Mouse (Mus musculus) forebrain, postnatal 0 days (tissue): ENCODE measurements around the gene Ola1. TPM values are rescaled to one million over a fixed set of nuclear protein-coding genes. Genes with fewer than 3 reads are reported as not detected.
A peak's percentile ranks its signal among the peaks of the same experiment; 100 is the strongest.

Experiments
- ATAC-seq: fragments of 200-750 bp; cut with Nextera tagmentation; 2 replicates; pipeline ENCODE4 v1.8.0; 2017; ENCODE audit warnings: mild to moderate bottlenecking, moderate library complexity
- DNase-seq: peaks from one replicate; pipeline ENCODE4 v3.0.0-alpha.2; 2015
- H3K27ac ChIP-seq: fragments of 300-500 bp; sonication (generic); 2 replicates; pipeline ENCODE4 v1.5.1; 2014; ENCODE audit warnings: low read depth, mild to moderate bottlenecking, antibody characterized with exemption, low read length, moderate library complexity, mixed read lengths
- H3K27me3 ChIP-seq: fragments of 300-500 bp; sonication (generic); 2 replicates; pipeline ENCODE4 v1.6.1; 2014; ENCODE audit warnings: mild to moderate bottlenecking, low read length, mixed read lengths; ENCODE audit not compliant: insufficient read depth
- H3K36me3 ChIP-seq: fragments of 300-500 bp; sonication (generic); 2 replicates; pipeline ENCODE4 v1.6.1; 2014; ENCODE audit warnings: mild to moderate bottlenecking, moderate library complexity; ENCODE audit not compliant: insufficient read depth
- H3K4me1 ChIP-seq: fragments of 300-500 bp; sonication (generic); 2 replicates; pipeline ENCODE4 v1.6.1; 2014; ENCODE audit warnings: antibody characterized with exemption; ENCODE audit not compliant: insufficient read depth
- H3K4me2 ChIP-seq: fragments of 300-500 bp; sonication (generic); 2 replicates; pipeline ENCODE4 v1.6.1; 2014; ENCODE audit warnings: low read depth, mild to moderate bottlenecking, moderate library complexity
- H3K4me3 ChIP-seq: fragments of 300-500 bp; sonication (generic); 2 replicates; pipeline ENCODE4 v1.5.1; 2014; ENCODE audit warnings: low read depth, low read length, mixed read lengths
- H3K9ac ChIP-seq: fragments of 300-500 bp; sonication (generic); 2 replicates; pipeline ENCODE4 v1.6.1; 2014; ENCODE audit warnings: mild to moderate bottlenecking
- H3K9me3 ChIP-seq: fragments of 300-500 bp; sonication (generic); 2 replicates; pipeline ENCODE4 v1.6.1; 2016; ENCODE audit warnings: low read length
- CTCF ChIP-seq: sonication (generic); IDR thresholded peaks from 2 replicates; pipeline ENCODE4 v1.5.1; 2016; ENCODE audit warnings: antibody characterized with exemption, control low read depth, low read depth
- WGBS: fragments of 180-500 bp; shearing (Covaris S2); extraction: QIAGEN DNeasy Blood & Tissue Kit; methylation state at CpG from one replicate; pipeline ENCODE4 v1.1.7; 2014; 5-methylcytosine and 5-hydroxymethylcytosine counted together
- polyA plus RNA-seq: library from polyadenylated mRNA; unstranded; fragments of >200 nt; fragmentation: Nextera tagmentation; extraction: Ambion mirVana; gene quantifications from 2 replicates; pipeline ENCODE4 v1.2.1, GENCODE M21; 2015
- total RNA-seq: library from RNA; depleted of rRNA; stranded (reverse); fragments of >200 nt; gene quantifications from 2 replicates; pipeline ENCODE4 v1.2.3, GENCODE M21; 2014; rRNA removed

Ola1 gene
- total RNA-seq (68.4 and 78.9 TPM in 2 replicates), polyA plus RNA-seq (87.4 and 97.2 TPM in 2 replicates)

DNA sequence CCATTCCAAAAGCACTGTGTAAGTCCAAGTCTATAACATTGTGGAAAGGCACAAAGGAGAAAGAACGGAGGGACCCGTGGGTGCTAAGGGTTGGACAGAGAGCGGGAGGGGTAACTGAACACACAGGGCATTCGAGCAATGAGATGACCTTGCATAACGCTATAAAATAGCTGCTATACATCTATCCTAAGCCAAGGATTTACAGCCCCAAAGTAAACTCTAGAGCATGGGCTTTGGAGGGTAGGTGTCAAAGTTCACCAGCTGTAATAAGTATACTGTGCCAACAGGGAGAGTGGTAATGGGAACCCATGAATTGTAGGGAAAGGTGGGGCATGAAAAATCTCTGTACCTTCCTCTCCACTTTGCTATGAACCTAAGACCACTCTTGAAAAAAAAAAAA is at the start of gene Ola1:
Gene Ola1 (minus strand): TSS at position 12 of the 400 bp plus-strand sequence.
- no peaks in the 10 kb centered on the region for H3K4me1 ChIP-seq
- H3K4me2 ChIP-seq: no peak within 1 kb of the TSS
- H3K4me3 ChIP-seq: no peak within 1 kb of the TSS
- no peaks in the 10 kb centered on the region for H3K9me3 ChIP-seq
- no peak for ATAC-seq
- H3K9ac ChIP-seq: no peak within 1 kb of the TSS
- 92% methylated on average over 5 of the region's 5 CpGs for WGBS
- no peaks in the 10 kb centered on the region for H3K27me3 ChIP-seq
- H3K27ac ChIP-seq: no peak within 1 kb of the TSS
- no peak for DNase-seq
- no peaks in the 10 kb centered on the region for H3K36me3 ChIP-seq
- TF ChIP-seq CTCF: no peak

GRCm38 (mm10) chr2:73268281-73268680 is 49.6 kb upstream of the Ola1 start:
- H3K4me3 ChIP-seq: 0 out of 2 replicates have a peak overlapping the region, but pooled peaks have one; percentile 14
- H3K27me3 ChIP-seq: peaks cover 52% of the 10 kb centered on the region
- DNase-seq (peak; percentile 63), ATAC-seq (no peak)
- no peaks in the 10 kb centered on the region for H3K36me3 ChIP-seq
- H3K4me1 ChIP-seq: peaks cover 16% of the 10 kb centered on the region; the same call in 1 of the 2 replicates
- TF ChIP-seq CTCF: no peak
- peak overlapping the region; percentile 18; the same call in 1 of the 2 replicates for H3K9ac ChIP-seq
- H3K9me3 ChIP-seq: no peaks in the 10 kb centered on the region
- peak overlapping the region; percentile 37 for H3K4me2 ChIP-seq
- H3K27ac ChIP-seq: peak overlapping the region; percentile 58
- WGBS: 3% methylated on average over 12 of the region's 12 CpGs

DNA sequence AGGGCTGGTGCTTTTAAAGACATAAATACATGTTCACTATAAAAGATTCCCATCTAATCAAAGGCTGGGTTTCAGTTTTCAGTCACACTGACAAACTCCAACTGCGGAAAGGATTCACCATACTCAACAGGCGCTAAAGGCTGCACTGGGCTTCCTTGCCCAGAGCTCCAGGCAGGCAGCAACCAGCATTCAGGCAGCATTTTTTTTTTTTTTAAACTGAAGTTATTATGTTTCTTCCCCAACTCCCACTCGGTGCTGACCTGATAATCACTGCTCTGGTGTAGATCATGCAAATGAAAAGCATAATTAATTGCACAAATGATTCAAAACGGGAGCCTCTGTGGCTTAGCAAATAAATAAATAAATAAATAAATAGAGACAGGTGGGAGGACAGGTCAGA is 49.1 kb upstream of the Ola1 start:
- no peak for ATAC-seq
- Histone ChIP-seq H3K9ac (no peak overlapping the region), H3K9me3 (no peaks in the 10 kb centered on the region), H3K27ac (no peak overlapping the region; the same call in 1 of the 2 replicates), H3K27me3 (peaks cover 56% of the 10 kb centered on the region), H3K4me2 (peak overlapping the region; percentile 37), H3K36me3 (no peaks in the 10 kb centered on the region), H3K4me3 (no peak overlapping the region), H3K4me1 (peaks cover 16% of the 10 kb centered on the region; the same call in 1 of the 2 replicates)
- peak; percentile 17 for DNase-seq
- 4% methylated on average over 4 of the region's 4 CpGs for WGBS
- TF ChIP-seq CTCF: no peak

GRCm38 (mm10) chr2:73267231-73267630 is 48.5 kb upstream of the Ola1 start:
- Histone ChIP-seq H3K27ac (no peak overlapping the region), H3K9me3 (no peaks in the 10 kb centered on the region), H3K9ac (no peak overlapping the region), H3K36me3 (no peaks in the 10 kb centered on the region), H3K4me3 (no peak overlapping the region), H3K4me1 (peaks cover 16% of the 10 kb centered on the region; the same call in 1 of the 2 replicates), H3K4me2 (peak overlapping the region; percentile 8; the same call in 1 of the 2 replicates), H3K27me3 (peaks cover 57% of the 10 kb centered on the region)
- WGBS: 14% methylated on average over 3 of the region's 3 CpGs
- no peak for TF ChIP-seq CTCF
- no peak for ATAC-seq
- peak; percentile 8 for DNase-seq

DNA sequence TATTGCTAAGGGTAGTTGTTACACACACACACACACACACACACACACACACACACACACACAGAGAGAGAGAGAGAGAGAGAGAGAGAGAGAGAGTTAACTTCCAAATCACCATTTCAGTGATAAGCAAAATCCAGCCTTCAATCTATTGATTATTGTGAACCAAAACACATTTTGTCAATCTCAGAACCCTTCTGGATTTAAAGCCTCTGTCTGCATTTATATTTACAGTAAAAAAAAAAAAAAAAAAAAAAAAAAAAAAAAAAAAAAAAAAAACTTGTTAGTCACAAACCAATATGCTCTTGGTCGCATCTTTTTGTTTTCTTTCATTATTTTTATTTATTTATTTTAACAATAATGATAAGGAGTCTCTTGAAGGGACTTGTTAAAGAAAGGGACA is 47.9 kb upstream of the Ola1 start:
- no peak overlapping the region for H3K27ac ChIP-seq
- H3K9me3 ChIP-seq: no peaks in the 10 kb centered on the region
- H3K36me3 ChIP-seq: no peaks in the 10 kb centered on the region
- TF ChIP-seq CTCF: no peak
- H3K4me2 ChIP-seq: no peak overlapping the region
- ATAC-seq: no peak
- peaks cover 16% of the 10 kb centered on the region; the same call in 1 of the 2 replicates for H3K4me1 ChIP-seq
- 58% methylated on average over 1 of the region's 1 CpGs for WGBS
- peaks cover 62% of the 10 kb centered on the region for H3K27me3 ChIP-seq
- DNase-seq: no peak
- H3K9ac ChIP-seq: no peak overlapping the region
- H3K4me3 ChIP-seq: no peak overlapping the region

GRCm38 (mm10) chr2:73266011-73266410 is 47.3 kb upstream of the Ola1 start:
- no peak overlapping the region for H3K9ac ChIP-seq
- H3K4me3 ChIP-seq: 0 out of 2 replicates have a peak overlapping the region, but pooled peaks have one; percentile 7
- no peaks in the 10 kb centered on the region for H3K36me3 ChIP-seq
- H3K4me2 ChIP-seq: peak overlapping the region; percentile 17; the same call in 1 of the 2 replicates
- ATAC-seq: no peak
- H3K27me3 ChIP-seq: peaks cover 57% of the 10 kb centered on the region
- 9% methylated on average over 5 of the region's 5 CpGs for WGBS
- H3K27ac ChIP-seq: no peak overlapping the region
- DNase-seq: peak; percentile 31
- peak; percentile 52 for TF ChIP-seq CTCF
- no peaks in the 10 kb centered on the region for H3K9me3 ChIP-seq
- H3K4me1 ChIP-seq: peaks cover 16% of the 10 kb centered on the region; the same call in 1 of the 2 replicates

GRCm38 (mm10) chr2:73264611-73265195 is 46.0 kb upstream of the Ola1 start:
- H3K27ac ChIP-seq: no peak overlapping the region
- peak; percentile 25 for DNase-seq
- TF ChIP-seq CTCF: no peak
- H3K9me3 ChIP-seq: no peaks in the 10 kb centered on the region
- H3K4me1 ChIP-seq: peaks cover 16% of the 10 kb centered on the region; the same call in 1 of the 2 replicates
- H3K27me3 ChIP-seq: peaks cover 49% of the 10 kb centered on the region
- H3K36me3 ChIP-seq: no peaks in the 10 kb centered on the region
- 8% methylated on average over 11 of the region's 11 CpGs for WGBS
- peak overlapping the region; percentile 52 for H3K4me2 ChIP-seq
- H3K9ac ChIP-seq: peak overlapping the region; percentile 25; the same call in 1 of the 2 replicates
- ATAC-seq: no peak
- H3K4me3 ChIP-seq: peak overlapping the region; percentile 33
